Mouse (Mus musculus) liver, postnatal 0 days (tissue): ENCODE measurements around the gene Lias.

Source experiments
- CTCF ChIP-seq: sonication (generic); IDR thresholded peaks from 2 replicates; pipeline ENCODE4 v1.5.1; 2016; ENCODE audit warnings: antibody characterized with exemption, low read depth
- EP300 ChIP-seq: IDR thresholded peaks from 2 replicates; pipeline ENCODE4 v1.6.1; 2016; ENCODE audit warnings: antibody characterized with exemption, low read depth, mild to moderate bottlenecking

- TF ChIP-seq EP300 (no peak), CTCF (no peak)
Observed at GRCm38 (mm10) chr5:65387008-65387867, 4.1 kb upstream of the Lias start.
